Mouse (Mus musculus): ENCODE measurements around the gene Slc38a7. TPM values are rescaled to one million over a fixed set of nuclear protein-coding genes. Genes with fewer than 3 reads are reported as not detected.
A peak's percentile ranks its signal among the peaks of the same experiment; 100 is the strongest.

Slc38a7 gene
- polyA plus RNA-seq, 1 experiment from 2014 or later, result 16.7 TPM

DNA sequence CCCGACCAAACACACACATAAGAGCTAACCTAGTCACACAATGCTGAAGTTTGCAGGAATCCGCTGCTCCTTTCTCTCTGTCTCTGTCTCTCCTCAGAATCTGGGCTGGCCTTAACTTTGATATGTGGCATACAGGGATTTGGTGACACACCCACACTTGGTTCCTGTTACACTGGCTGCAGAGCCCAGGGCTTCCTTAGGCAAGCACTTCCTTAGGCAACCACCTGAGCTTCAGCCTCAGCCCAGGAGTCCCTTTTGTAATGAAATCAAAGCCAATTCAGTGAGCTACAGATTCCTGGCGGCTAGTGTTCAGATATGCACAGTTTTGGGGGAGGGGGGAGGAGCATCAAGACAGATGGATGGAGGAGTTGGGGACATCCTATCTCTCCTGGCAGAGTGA, 35.7 kb downstream of the Slc38a7 start:
- H3K4me3 ChIP-seq, result no peak overlapping the region
- H3K9me3 ChIP-seq, result no peaks in the 10 kb centered on the region
- H3K27ac ChIP-seq, result no peak overlapping the region
- DNase-seq (ENCODE audit: extremely low spot score, low spot score), result no peak
- H3K27me3 ChIP-seq (ENCODE audit: poor library complexity, severe bottlenecking), result no peaks in the 10 kb centered on the region
- H3K36me3 ChIP-seq (replicated peaks), result no peaks in the 10 kb centered on the region
- WGBS, result 59% methylated on average over 3 of the region's 3 CpGs
- peaks cover 16% of the 10 kb centered on the region; the same call in 1 of the 2 replicates for H3K4me1 ChIP-seq

DNA sequence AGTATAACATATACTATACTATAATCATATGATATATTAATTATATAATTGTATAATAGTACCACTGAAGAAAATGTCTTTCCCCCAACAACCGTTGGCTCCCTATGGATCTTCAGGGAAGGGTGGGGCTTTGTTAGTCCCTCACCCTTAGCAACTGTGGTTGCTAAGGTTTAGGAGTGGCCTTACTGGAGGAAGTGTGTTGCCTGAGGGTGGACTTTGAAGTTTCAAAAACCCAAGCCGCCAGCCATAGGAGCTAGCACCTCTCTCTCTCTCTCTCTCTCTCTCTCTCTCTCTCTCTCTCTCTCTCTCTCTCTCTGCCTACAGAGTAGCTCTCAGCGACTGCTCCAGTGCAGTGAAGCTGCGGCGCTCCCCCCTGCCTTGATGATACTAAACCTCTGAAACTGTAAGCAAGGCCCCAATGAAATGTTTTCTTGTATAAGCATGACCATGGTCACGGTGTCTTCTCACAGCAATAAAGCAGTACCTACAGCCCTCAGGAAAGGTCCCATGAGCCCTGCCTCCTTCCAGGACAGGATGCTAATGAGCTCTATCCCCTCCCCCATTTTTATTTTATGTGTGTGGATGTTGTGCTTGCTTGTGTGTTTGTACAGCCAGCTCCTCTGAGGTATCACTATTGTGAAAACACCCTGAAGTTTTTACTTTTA, 37.2 kb downstream of the Slc38a7 start:
- H3K4me1 ChIP-seq, result peaks cover 16% of the 10 kb centered on the region; the same call in 1 of the 2 replicates
- H3K27ac ChIP-seq, result no peak overlapping the region
- WGBS, result 50% methylated on average over 6 of the region's 6 CpGs
- no peaks in the 10 kb centered on the region for H3K9me3 ChIP-seq
- no peaks in the 10 kb centered on the region for H3K27me3 ChIP-seq (ENCODE audit: poor library complexity, severe bottlenecking)
- no peak overlapping the region for H3K4me3 ChIP-seq
- H3K36me3 ChIP-seq (replicated peaks), result no peaks in the 10 kb centered on the region
- no peak for DNase-seq (ENCODE audit: extremely low spot score, low spot score)

DNA sequence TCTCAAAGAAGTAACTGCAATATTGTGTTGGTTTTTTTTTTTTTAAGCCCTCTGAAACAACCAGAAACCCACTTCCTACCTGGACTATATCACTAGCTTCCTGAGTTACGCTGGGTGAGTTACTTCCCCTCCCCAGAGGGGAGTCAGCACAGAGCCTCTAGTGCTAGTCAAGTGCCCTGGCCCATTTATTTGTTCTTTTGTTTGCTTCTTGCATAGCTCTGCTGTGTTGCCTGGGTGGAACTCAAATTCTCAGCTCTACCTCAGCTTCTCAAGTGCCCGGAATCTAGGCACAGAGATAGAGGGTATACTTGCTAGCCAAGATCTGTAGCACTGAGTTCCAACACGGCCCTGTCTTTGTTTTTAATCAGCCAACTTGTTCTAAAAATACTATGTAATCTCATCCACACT, 43.2 kb downstream of the Slc38a7 start:
- H3K4me3 ChIP-seq, result no peak overlapping the region
- 71% methylated on average over 3 of the region's 3 CpGs for WGBS
- H3K36me3 ChIP-seq (replicated peaks), result peaks cover 8% of the 10 kb centered on the region
- no peak overlapping the region for H3K27ac ChIP-seq
- H3K27me3 ChIP-seq (ENCODE audit: poor library complexity, severe bottlenecking), result no peaks in the 10 kb centered on the region
- DNase-seq (ENCODE audit: extremely low spot score, low spot score), result no peak
- H3K9me3 ChIP-seq, result no peaks in the 10 kb centered on the region
- H3K4me1 ChIP-seq, result peaks cover 16% of the 10 kb centered on the region

DNA sequence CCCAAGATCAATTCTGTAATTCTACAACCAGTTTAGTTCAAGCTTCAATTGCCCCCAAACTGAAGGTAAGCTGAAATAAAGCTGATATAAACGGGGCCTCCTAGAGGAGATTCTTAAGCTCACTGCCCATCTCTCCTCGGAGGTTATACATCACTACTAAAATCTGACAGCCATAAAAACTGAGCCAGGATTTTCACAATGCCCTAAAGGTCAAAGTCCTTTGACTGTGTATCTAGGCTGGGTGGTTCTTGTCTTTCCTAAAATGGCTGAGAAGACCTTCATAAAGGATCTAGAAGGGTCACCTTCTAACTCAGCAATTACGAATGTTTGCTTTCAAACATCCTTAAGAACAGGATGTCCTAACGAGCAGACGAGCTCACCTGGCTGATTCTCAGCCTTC, 44.2 kb downstream of the Slc38a7 start:
- H3K27ac ChIP-seq, result no peak overlapping the region
- peaks cover 24% of the 10 kb centered on the region for H3K4me1 ChIP-seq
- DNase-seq (ENCODE audit: extremely low spot score, low spot score), result no peak
- peaks cover 18% of the 10 kb centered on the region for H3K36me3 ChIP-seq (replicated peaks)
- H3K9me3 ChIP-seq, result no peaks in the 10 kb centered on the region
- H3K27me3 ChIP-seq (ENCODE audit: poor library complexity, severe bottlenecking), result no peaks in the 10 kb centered on the region
- WGBS, result 83% methylated on average over 5 of the region's 5 CpGs
- H3K4me3 ChIP-seq, result no peak overlapping the region

DNA sequence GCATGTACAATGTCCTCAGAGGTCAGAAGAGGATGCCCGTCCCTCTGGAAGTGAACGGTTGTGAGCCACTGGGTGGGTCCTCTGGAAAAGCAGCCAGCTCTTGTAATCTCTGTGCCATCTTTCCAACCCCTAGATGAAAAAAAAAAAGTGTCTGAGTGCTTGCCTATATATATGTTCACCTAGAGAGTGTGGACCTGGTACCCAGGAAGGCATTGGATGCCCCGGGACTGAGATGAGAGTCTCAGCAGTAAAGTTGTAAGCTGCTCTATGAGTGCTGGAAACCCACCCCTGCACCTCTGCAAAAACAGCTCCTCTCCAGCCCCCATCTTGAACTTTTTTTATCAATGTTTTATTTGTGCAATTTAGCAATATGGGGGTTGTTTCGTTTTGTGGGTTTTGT, 44.7 kb downstream of the Slc38a7 start:
- Histone ChIP-seq H3K9me3 (no peaks in the 10 kb centered on the region), H3K4me1 (peaks cover 24% of the 10 kb centered on the region), H3K27ac (no peak overlapping the region), H3K36me3 (replicated peaks) (peaks cover 23% of the 10 kb centered on the region), H3K27me3 (ENCODE audit: poor library complexity, severe bottlenecking) (no peaks in the 10 kb centered on the region), H3K4me3 (no peak overlapping the region)
- 87% methylated on average over 4 of the region's 4 CpGs for WGBS
- DNase-seq (ENCODE audit: extremely low spot score, low spot score), result no peak

DNA sequence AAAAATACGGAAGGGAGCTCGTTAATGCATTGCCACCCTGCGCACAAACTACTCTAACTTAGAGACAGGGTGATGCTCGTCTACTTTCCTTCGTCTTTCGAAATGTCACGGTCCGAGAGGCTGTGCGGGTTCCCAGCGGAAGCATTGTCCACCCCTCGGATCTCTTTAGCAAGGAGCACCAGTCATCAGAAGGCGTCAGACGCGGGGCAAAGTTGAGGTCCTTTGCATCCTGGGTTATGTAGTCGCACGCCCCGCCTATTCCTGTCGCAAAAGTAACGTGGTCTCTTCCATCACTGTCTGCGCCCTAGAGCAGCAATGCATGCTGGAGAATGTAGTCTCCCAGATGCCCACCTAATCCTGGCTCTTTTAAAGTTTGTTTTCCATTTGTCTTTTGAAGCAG, 45.5 kb downstream of the Slc38a7 start:
- Histone ChIP-seq H3K36me3 (replicated peaks) (peaks cover 27% of the 10 kb centered on the region), H3K4me1 (peaks cover 24% of the 10 kb centered on the region), H3K27ac (peak overlapping the region; percentile 98), H3K4me3 (peak overlapping the region; percentile 99), H3K27me3 (ENCODE audit: poor library complexity, severe bottlenecking) (no peaks in the 10 kb centered on the region), H3K9me3 (no peaks in the 10 kb centered on the region)
- WGBS, result 0% methylated on average over 20 of the region's 20 CpGs
- peak; percentile 92 for DNase-seq (ENCODE audit: extremely low spot score, low spot score)

DNA sequence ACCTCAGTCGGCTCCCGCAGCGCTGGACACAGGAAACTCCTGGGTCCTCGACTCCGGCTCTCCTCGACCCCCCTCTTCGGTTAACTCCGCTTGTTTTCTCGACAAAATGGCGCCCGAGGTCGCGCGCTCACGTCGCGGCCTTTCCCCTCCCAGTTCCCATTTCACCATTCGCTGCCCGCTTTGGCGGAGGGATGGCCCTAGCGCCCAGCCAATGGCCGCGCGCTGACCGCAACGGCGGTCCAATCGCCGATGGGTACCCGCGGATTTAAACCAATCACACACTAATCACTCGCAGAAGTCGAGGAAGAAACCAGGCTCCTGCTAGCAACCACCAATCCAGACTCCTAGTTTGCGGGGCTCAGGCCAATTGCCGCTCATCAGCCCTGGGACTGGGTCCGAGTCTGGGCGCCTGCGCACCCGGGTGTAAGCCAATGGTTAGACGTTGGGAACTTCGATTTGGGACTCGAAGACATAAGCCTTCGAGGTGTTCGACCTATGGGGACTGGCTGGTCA, 46.0 kb downstream of the Slc38a7 start, which contains the start of gene Cnot1:
Cnot1 (minus strand) TSS at position 134 of the 513 bp plus-strand sequence.
- under 1% methylated on average over 44 of the region's 44 CpGs for WGBS
- DNase-seq (ENCODE audit: extremely low spot score, low spot score), result peak; percentile 99
- peak within 1 kb of the TSS; percentile 99 for H3K4me3 ChIP-seq
- H3K36me3 ChIP-seq (replicated peaks), result peaks cover 31% of the 10 kb centered on the region
- H3K9me3 ChIP-seq, result no peaks in the 10 kb centered on the region
- peak within 1 kb of the TSS; percentile 98 for H3K27ac ChIP-seq
- H3K27me3 ChIP-seq (ENCODE audit: poor library complexity, severe bottlenecking), result no peaks in the 10 kb centered on the region
- peaks cover 24% of the 10 kb centered on the region for H3K4me1 ChIP-seq

DNA sequence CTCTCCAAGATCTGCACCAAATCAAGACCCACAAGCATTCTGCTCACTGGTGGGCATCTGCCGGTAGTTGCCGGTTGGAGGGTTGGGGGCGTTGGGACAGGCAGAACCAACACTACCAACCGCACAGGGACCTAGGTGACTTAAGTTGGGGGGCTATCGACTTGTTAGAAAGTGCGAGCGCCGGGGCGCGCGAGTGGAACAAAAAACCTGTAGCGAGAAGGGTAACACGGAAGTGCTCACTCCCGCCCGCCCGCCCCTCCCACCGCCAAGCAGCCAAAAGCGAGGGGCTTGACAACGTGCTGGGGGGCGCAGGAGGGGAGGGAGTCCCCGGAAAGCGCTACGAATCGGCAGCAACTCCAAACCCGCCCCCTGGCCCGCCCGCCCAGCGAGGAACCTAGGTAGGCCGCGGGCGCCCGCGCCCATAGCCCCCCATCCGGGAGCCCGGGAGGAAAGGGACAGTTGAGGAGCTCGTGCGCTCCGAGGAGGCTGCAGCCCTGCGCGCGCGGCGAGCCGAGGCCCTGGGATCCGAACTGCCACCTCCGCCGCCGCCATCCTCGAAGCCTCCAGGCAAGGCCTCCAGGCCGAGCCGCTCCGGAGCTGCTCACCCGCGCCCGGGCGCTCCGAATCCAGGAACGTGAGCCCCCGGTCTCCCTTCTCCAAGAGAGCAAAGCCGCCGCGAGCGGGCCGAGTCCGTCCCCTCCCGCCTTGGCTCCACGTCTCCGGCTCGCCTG, 46.7 kb downstream of the Slc38a7 start:
- H3K36me3 ChIP-seq (replicated peaks), result peaks cover 39% of the 10 kb centered on the region
- peak; percentile 30 for DNase-seq (ENCODE audit: extremely low spot score, low spot score)
- H3K27me3 ChIP-seq (ENCODE audit: poor library complexity, severe bottlenecking), result no peaks in the 10 kb centered on the region
- no peaks in the 10 kb centered on the region for H3K9me3 ChIP-seq
- WGBS, result under 1% methylated on average over 69 of the region's 69 CpGs
- H3K4me3 ChIP-seq, result peak overlapping the region; percentile 99
- H3K27ac ChIP-seq, result peak overlapping the region; percentile 98
- peaks cover 29% of the 10 kb centered on the region for H3K4me1 ChIP-seq

DNA sequence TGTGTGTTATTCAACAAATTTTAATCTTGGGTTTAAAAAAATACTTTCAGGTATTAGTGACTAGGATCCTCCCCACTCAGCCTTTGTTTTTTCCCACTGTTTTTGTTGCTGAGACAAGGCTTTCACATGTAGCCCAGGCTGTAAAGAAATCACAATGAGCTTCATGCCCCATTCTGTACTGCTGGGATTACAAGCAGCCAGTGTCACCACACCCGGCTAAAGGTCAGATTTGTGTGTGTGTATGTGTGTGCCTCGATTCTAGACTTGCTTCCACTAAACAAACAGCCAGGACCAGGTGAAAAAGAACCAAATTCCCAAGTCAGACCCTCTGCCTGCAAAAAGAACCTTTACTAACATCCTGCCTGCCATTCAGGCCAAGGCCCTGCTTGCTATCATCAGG, 47.9 kb downstream of the Slc38a7 start:
- 85% methylated on average over 2 of the region's 2 CpGs for WGBS
- no peak for DNase-seq (ENCODE audit: extremely low spot score, low spot score)
- H3K4me1 ChIP-seq, result peaks cover 30% of the 10 kb centered on the region
- no peak overlapping the region for H3K27ac ChIP-seq
- peak overlapping the region; percentile 99 for H3K4me3 ChIP-seq
- H3K36me3 ChIP-seq (replicated peaks), result peaks cover 50% of the 10 kb centered on the region
- no peaks in the 10 kb centered on the region for H3K27me3 ChIP-seq (ENCODE audit: poor library complexity, severe bottlenecking)
- no peaks in the 10 kb centered on the region for H3K9me3 ChIP-seq

DNA sequence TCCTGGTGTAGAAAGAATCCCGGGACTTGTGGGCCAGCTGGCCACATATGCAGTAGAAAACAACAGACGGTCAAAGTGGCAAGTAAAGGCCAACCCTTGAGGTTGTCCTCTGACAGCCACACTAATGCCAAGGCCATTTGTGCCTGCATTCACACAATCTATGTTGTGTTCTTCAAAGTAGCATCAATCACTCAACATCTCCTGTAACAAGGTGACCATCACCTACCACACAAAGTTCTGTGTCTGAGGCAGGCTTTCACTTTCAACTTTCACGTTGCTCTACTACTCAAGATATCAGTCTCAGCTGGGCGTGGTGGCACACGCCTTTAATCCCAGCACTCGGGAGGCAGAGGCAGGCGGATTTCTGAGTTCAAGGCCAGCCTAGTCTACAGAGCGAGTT, 51.1 kb downstream of the Slc38a7 start:
- Histone ChIP-seq H3K27me3 (ENCODE audit: poor library complexity, severe bottlenecking) (no peaks in the 10 kb centered on the region), H3K4me3 (no peak overlapping the region), H3K9me3 (no peaks in the 10 kb centered on the region), H3K36me3 (replicated peaks) (peaks cover 81% of the 10 kb centered on the region), H3K4me1 (peaks cover 26% of the 10 kb centered on the region), H3K27ac (no peak overlapping the region)
- DNase-seq (ENCODE audit: extremely low spot score, low spot score), result no peak
- 94% methylated on average over 8 of the region's 8 CpGs for WGBS

DNA sequence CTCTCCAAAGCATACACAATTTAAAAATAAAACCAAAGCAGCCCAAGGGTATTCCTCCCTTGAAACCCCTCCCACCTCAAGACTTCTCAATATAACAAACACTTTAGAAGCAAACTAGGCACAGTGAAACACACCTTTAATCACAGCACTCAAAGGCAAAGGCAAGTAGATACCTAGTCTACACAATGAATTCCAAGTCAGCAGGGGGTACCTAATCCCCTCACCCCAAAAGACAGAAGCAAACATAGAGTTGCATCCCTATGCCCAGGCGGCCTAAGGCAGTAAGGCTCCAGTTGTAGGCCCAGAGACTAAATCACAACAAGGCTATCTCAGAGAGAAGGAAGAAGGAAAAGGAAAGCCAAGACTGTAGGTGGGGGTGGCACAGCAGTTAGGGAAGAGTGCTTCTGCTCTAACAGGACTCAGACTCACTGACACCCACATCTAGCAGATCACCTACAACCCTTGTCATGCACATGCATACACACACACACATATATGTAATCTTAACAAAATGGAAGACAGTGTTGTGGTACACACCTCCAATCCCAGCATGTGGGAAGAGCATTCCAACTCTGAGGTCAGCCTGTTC, 51.8 kb downstream of the Slc38a7 start:
- H3K27ac ChIP-seq, result no peak overlapping the region
- peaks cover 26% of the 10 kb centered on the region for H3K4me1 ChIP-seq
- whole genome bisulfite sequencing, result 66% methylated on average over 1 of the region's 1 CpGs
- DNase-seq (ENCODE audit: extremely low spot score, low spot score), result no peak
- H3K9me3 ChIP-seq, result no peaks in the 10 kb centered on the region
- H3K4me3 ChIP-seq, result no peak overlapping the region
- H3K36me3 ChIP-seq (replicated peaks), result peaks cover 88% of the 10 kb centered on the region
- H3K27me3 ChIP-seq (ENCODE audit: poor library complexity, severe bottlenecking), result no peaks in the 10 kb centered on the region

DNA sequence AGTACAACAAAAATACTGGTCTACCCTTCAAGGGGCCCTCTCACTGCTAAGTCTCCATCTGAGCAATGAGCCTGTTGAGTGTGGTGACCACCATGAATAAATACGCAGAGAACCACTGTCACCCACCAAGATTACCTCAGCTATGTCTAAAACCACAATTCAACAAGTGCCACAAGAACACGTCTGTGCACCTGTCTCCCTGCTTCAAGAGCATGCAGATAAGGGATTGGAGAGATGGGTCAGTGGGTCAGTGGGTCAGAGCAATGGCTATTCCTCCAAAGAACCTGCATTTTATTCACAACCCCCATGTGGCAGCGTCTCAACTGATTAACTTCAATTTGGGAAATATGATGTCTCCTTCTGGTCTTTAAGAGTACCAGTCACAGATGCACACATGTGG, 53.0 kb downstream of the Slc38a7 start:
- H3K4me3 ChIP-seq, result no peak overlapping the region
- no peak overlapping the region for H3K27ac ChIP-seq
- H3K9me3 ChIP-seq, result no peaks in the 10 kb centered on the region
- no peaks in the 10 kb centered on the region for H3K27me3 ChIP-seq (ENCODE audit: poor library complexity, severe bottlenecking)
- DNase-seq (ENCODE audit: extremely low spot score, low spot score), result no peak
- H3K4me1 ChIP-seq, result peaks cover 16% of the 10 kb centered on the region
- H3K36me3 ChIP-seq (replicated peaks), result peaks cover 94% of the 10 kb centered on the region
- 92% methylated on average over 3 of the region's 3 CpGs for WGBS

DNA sequence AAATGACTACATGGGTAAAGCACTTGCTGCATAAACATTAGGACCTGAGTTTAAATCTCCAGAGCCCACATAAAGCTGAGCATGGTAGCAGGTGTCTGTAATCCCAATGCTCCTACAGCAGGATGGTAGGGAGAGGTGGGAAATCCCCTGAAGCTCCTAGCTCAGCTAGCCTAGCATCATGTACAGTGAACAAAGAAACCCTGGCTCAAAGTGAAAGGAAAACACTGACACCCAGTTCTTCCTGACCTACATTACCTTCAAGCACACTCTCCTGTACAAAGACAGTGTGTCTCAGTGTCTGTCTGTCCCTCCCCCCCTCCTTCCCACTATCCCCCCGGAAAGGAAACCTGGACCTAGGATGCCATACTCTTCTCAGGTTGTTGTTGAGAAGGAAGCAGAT, 53.4 kb downstream of the Slc38a7 start:
- Histone ChIP-seq H3K4me1 (peaks cover 11% of the 10 kb centered on the region; the same call in 1 of the 2 replicates), H3K27me3 (ENCODE audit: poor library complexity, severe bottlenecking) (no peaks in the 10 kb centered on the region), H3K9me3 (no peaks in the 10 kb centered on the region), H3K27ac (no peak overlapping the region), H3K36me3 (replicated peaks) (peaks cover 91% of the 10 kb centered on the region), H3K4me3 (no peak overlapping the region)
- DNase-seq (ENCODE audit: extremely low spot score, low spot score), result no peak
- WGBS, result 93% methylated on average over 1 of the region's 1 CpGs

Measured in forebrain, embryonic 10.5 days (tissue).